Mouse (Mus musculus) stomach, embryonic 14.5 days (tissue): Measurements from ENCODE around the gene Wdr70. TPM values are rescaled to one million over a fixed set of nuclear protein-coding genes. Genes with fewer than 3 reads are reported as not detected.

Experiments
- ATAC-seq: fragments of 200-750 bp; cut with Nextera tagmentation; 2 replicates; pipeline ENCODE4 v1.8.0; 2017; ENCODE audit warnings: low read depth, moderate TSS enrichment; ENCODE audit not compliant: insufficient number of reproducible peaks, insufficient read depth, low FRiP score
- H3K27ac ChIP-seq: fragments of 300-500 bp; sonication (generic); 2 replicates; pipeline ENCODE4 v1.5.1; 2014; ENCODE audit warnings: mild to moderate bottlenecking, low read length, moderate library complexity, mixed read lengths
- H3K27me3 ChIP-seq: fragments of 300-500 bp; sonication (generic); 2 replicates; pipeline ENCODE4 v1.6.1; 2014; ENCODE audit warnings: low read length, control low read depth, mixed read lengths; ENCODE audit not compliant: control insufficient read depth, insufficient read depth
- H3K36me3 ChIP-seq: fragments of 300-500 bp; sonication (generic); 2 replicates; pipeline ENCODE4 v1.6.1; 2014; ENCODE audit warnings: mild to moderate bottlenecking, control low read depth, low read length, moderate library complexity, mixed read lengths; ENCODE audit not compliant: control insufficient read depth, insufficient read depth
- H3K4me1 ChIP-seq: fragments of 300-500 bp; sonication (generic); 2 replicates; pipeline ENCODE4 v1.6.1; 2014; ENCODE audit warnings: low read length, control low read depth, mixed read lengths; ENCODE audit not compliant: control insufficient read depth, insufficient read depth
- H3K4me2 ChIP-seq: fragments of 300-500 bp; sonication (generic); replicated peaks from 2 replicates; pipeline ENCODE4 v1.6.1; 2014; ENCODE audit warnings: low read depth, low read length, control low read depth
- H3K4me3 ChIP-seq: fragments of 300-500 bp; sonication (generic); 2 replicates; pipeline ENCODE4 v1.5.1; 2014; ENCODE audit warnings: low read depth, low read length, control low read depth
- H3K9ac ChIP-seq: fragments of 300-500 bp; sonication (generic); replicated peaks from 2 replicates; pipeline ENCODE4 v1.6.1; 2014; ENCODE audit warnings: low read depth, mild to moderate bottlenecking, control low read depth, low read length, moderate library complexity, mixed read lengths
- H3K9me3 ChIP-seq: fragments of 300-500 bp; sonication (generic); 2 replicates; pipeline ENCODE4 v1.6.1; 2016; ENCODE audit warnings: low read depth, low read length, control low read depth; ENCODE audit not compliant: control insufficient read depth
- WGBS: fragments of 180-500 bp; shearing (Covaris S2); extraction: QIAGEN DNeasy Blood & Tissue Kit; methylation state at CpG from one replicate; pipeline ENCODE4 v1.1.7; 2014; 5-methylcytosine and 5-hydroxymethylcytosine counted together
- polyA plus RNA-seq: library from polyadenylated mRNA; unstranded; fragments of >200 nt; fragmentation: Nextera tagmentation; extraction: Ambion mirVana; gene quantifications from 2 replicates; pipeline ENCODE4 v1.2.1, GENCODE M21; 2014

Wdr70 gene
- polyA plus RNA-seq, 1 experiment from 2014 or later, result 59.1 TPM

- H3K27me3 ChIP-seq, result no peaks in the 10 kb centered on the region
- no peak overlapping the region for H3K9ac ChIP-seq
- H3K4me3 ChIP-seq, result no peak overlapping the region
- H3K9me3 ChIP-seq, result no peaks in the 10 kb centered on the region
- WGBS, result 91% methylated on average over 1 of the region's 1 CpGs
- H3K4me2 ChIP-seq, result no peak overlapping the region
- no peaks in the 10 kb centered on the region for H3K4me1 ChIP-seq
- no peak overlapping the region for H3K27ac ChIP-seq
- H3K36me3 ChIP-seq, result no peaks in the 10 kb centered on the region
- ATAC-seq, result no peak
Measured at GRCm38 (mm10) chr15:8006056-8006455, 93.0 kb downstream of the Wdr70 start.

- Histone ChIP-seq H3K9me3 (no peaks in the 10 kb centered on the region), H3K27ac (no peak overlapping the region), H3K4me3 (no peak overlapping the region), H3K36me3 (no peaks in the 10 kb centered on the region), H3K4me2 (no peak overlapping the region), H3K27me3 (no peaks in the 10 kb centered on the region), H3K4me1 (no peaks in the 10 kb centered on the region), H3K9ac (no peak overlapping the region)
- 59% methylated on average over 5 of the region's 5 CpGs for WGBS
- ATAC-seq, result no peak
Measured at GRCm38 (mm10) chr15:8005506-8005905, 93.5 kb downstream of the Wdr70 start.

GRCm38 (mm10) chr15:8003789-8004188, 95.2 kb downstream of the Wdr70 start:
- H3K9ac ChIP-seq, result no peak overlapping the region
- no peaks in the 10 kb centered on the region for H3K36me3 ChIP-seq
- ATAC-seq, result no peak
- H3K4me2 ChIP-seq, result no peak overlapping the region
- H3K27ac ChIP-seq, result no peak overlapping the region
- WGBS, result 64% methylated on average over 8 of the region's 8 CpGs
- no peaks in the 10 kb centered on the region for H3K4me1 ChIP-seq
- no peaks in the 10 kb centered on the region for H3K9me3 ChIP-seq
- H3K4me3 ChIP-seq, result no peak overlapping the region
- no peaks in the 10 kb centered on the region for H3K27me3 ChIP-seq

GRCm38 (mm10) chr15:7998843-7999546, 100.0 kb downstream of the Wdr70 start:
- no peak overlapping the region for H3K27ac ChIP-seq
- no peak overlapping the region for H3K9ac ChIP-seq
- no peak overlapping the region for H3K4me3 ChIP-seq
- no peak overlapping the region for H3K4me2 ChIP-seq
- H3K9me3 ChIP-seq, result no peaks in the 10 kb centered on the region
- 64% methylated on average over 14 of the region's 14 CpGs for WGBS
- no peaks in the 10 kb centered on the region for H3K36me3 ChIP-seq
- H3K27me3 ChIP-seq, result no peaks in the 10 kb centered on the region
- no peaks in the 10 kb centered on the region for H3K4me1 ChIP-seq
- no peak for ATAC-seq

- no peaks in the 10 kb centered on the region for H3K27me3 ChIP-seq
- no peak for ATAC-seq
- H3K36me3 ChIP-seq, result no peaks in the 10 kb centered on the region
- H3K4me3 ChIP-seq, result no peak overlapping the region
- H3K4me1 ChIP-seq, result no peaks in the 10 kb centered on the region
- H3K9me3 ChIP-seq, result no peaks in the 10 kb centered on the region
- WGBS, result 74% methylated on average over 2 of the region's 2 CpGs
- H3K9ac ChIP-seq, result no peak overlapping the region
- no peak overlapping the region for H3K27ac ChIP-seq
- no peak overlapping the region for H3K4me2 ChIP-seq
Measured at GRCm38 (mm10) chr15:7998095-7998494, 100.9 kb downstream of the Wdr70 start.

- Histone ChIP-seq H3K4me2 (no peak overlapping the region), H3K4me1 (no peaks in the 10 kb centered on the region), H3K27ac (no peak overlapping the region), H3K9me3 (no peaks in the 10 kb centered on the region), H3K4me3 (no peak overlapping the region), H3K27me3 (no peaks in the 10 kb centered on the region), H3K36me3 (no peaks in the 10 kb centered on the region), H3K9ac (no peak overlapping the region)
- ATAC-seq, result no peak
- WGBS, result 61% methylated on average over 6 of the region's 6 CpGs
Measured at GRCm38 (mm10) chr15:7993721-7994120, 105.3 kb downstream of the Wdr70 start.

- Histone ChIP-seq H3K9ac (no peak overlapping the region), H3K9me3 (no peaks in the 10 kb centered on the region), H3K27me3 (no peaks in the 10 kb centered on the region), H3K4me1 (no peaks in the 10 kb centered on the region), H3K4me3 (no peak overlapping the region), H3K27ac (no peak overlapping the region), H3K36me3 (no peaks in the 10 kb centered on the region), H3K4me2 (no peak overlapping the region)
- no peak for ATAC-seq
Measured at GRCm38 (mm10) chr15:7990101-7990500, 108.9 kb downstream of the Wdr70 start.

- Histone ChIP-seq H3K36me3 (no peaks in the 10 kb centered on the region), H3K27ac (no peak overlapping the region), H3K4me1 (0 out of 2 replicates have a peak, but pooled peaks cover 3% of the 10 kb centered on the region), H3K27me3 (no peaks in the 10 kb centered on the region), H3K9me3 (no peaks in the 10 kb centered on the region), H3K9ac (no peak overlapping the region), H3K4me2 (no peak overlapping the region), H3K4me3 (no peak overlapping the region)
- no peak for ATAC-seq
- WGBS, result 88% methylated on average over 8 of the region's 8 CpGs
Measured at GRCm38 (mm10) chr15:7987374-7987773, 111.6 kb downstream of the Wdr70 start.

- H3K36me3 ChIP-seq, result no peaks in the 10 kb centered on the region
Measured at GRCm38 (mm10) chr15:7986274-7986673, 112.7 kb downstream of the Wdr70 start.

More at GRCm38 (mm10) chr15:7986274-7986673, 112.7 kb downstream of the Wdr70 start:
- H3K4me1 ChIP-seq, result 0 out of 2 replicates have a peak, but pooled peaks cover 3% of the 10 kb centered on the region
- H3K9me3 ChIP-seq, result no peaks in the 10 kb centered on the region
- no peak overlapping the region for H3K4me3 ChIP-seq
- no peak overlapping the region for H3K4me2 ChIP-seq
- H3K9ac ChIP-seq, result no peak overlapping the region
- H3K27ac ChIP-seq, result no peak overlapping the region
- ATAC-seq, result no peak
- H3K27me3 ChIP-seq, result no peaks in the 10 kb centered on the region
- 49% methylated on average over 6 of the region's 6 CpGs for WGBS
